Mouse (Mus musculus) forebrain, embryonic 12.5 days (tissue): ENCODE data around the gene Clgn. TPM values are rescaled to one million over a fixed set of nuclear protein-coding genes. Genes with fewer than 3 reads are reported as not detected.
A peak's percentile ranks its signal among the peaks of the same experiment; 100 is the strongest.

Experiments used
- ATAC-seq: fragments of 200-750 bp; cut with Nextera tagmentation; 2 replicates; pipeline ENCODE4 v1.8.0; 2017; ENCODE audit warnings: moderate TSS enrichment; ENCODE audit not compliant: low FRiP score
- H3K27ac ChIP-seq: fragments of 300-500 bp; sonication (generic); 2 replicates; pipeline ENCODE4 v1.5.1; 2016; ENCODE audit warnings: mild to moderate bottlenecking
- H3K27me3 ChIP-seq: fragments of 300-500 bp; sonication (generic); 2 replicates; pipeline ENCODE4 v1.6.1; 2016; ENCODE audit warnings: mild to moderate bottlenecking
- H3K36me3 ChIP-seq: fragments of 300-500 bp; sonication (generic); replicated peaks from 2 replicates; pipeline ENCODE4 v1.6.1; 2016; ENCODE audit warnings: mild to moderate bottlenecking
- H3K4me1 ChIP-seq: fragments of 300-500 bp; sonication (generic); 2 replicates; pipeline ENCODE4 v1.6.1; 2016
- H3K4me2 ChIP-seq: fragments of 300-500 bp; sonication (generic); 2 replicates; pipeline ENCODE4 v1.6.1; 2016; ENCODE audit warnings: mild to moderate bottlenecking, moderate library complexity
- H3K4me3 ChIP-seq: fragments of 300-500 bp; sonication (generic); replicated peaks from 2 replicates; pipeline ENCODE4 v1.5.1; 2016; ENCODE audit warnings: mild to moderate bottlenecking
- H3K9ac ChIP-seq: fragments of 300-500 bp; sonication (generic); 2 replicates; pipeline ENCODE4 v1.6.1; 2016; ENCODE audit warnings: mild to moderate bottlenecking
- H3K9me3 ChIP-seq: fragments of 300-500 bp; sonication (generic); 2 replicates; pipeline ENCODE4 v1.6.1; 2016
- WGBS: fragments of 180-500 bp; shearing (Covaris S2); methylation state at CpG from one replicate; pipeline ENCODE4 v1.1.7; 2016; 5-methylcytosine and 5-hydroxymethylcytosine counted together
- polyA plus RNA-seq: library from polyadenylated mRNA; unstranded; fragments of >200 nt; fragmentation: Nextera tagmentation; extraction: Ambion mirVana; gene quantifications from 2 replicates; pipeline ENCODE4 v1.2.1, GENCODE M21; 2016

Clgn gene
- 6.3 and 6.8 TPM in 2 replicates for polyA plus RNA-seq

GRCm38 (mm10) chr8:83389316-83390005 lies at the start of gene Clgn:
Gene Clgn (plus strand): TSS chr8:83389867.
- peak within 1 kb of the TSS; percentile 88 for H3K4me2 ChIP-seq
- no peaks in the 10 kb centered on the region for H3K9me3 ChIP-seq
- 4% methylated on average over 41 of the region's 41 CpGs for WGBS
- peak; percentile 94 for ATAC-seq
- no peaks in the 10 kb centered on the region for H3K36me3 ChIP-seq
- no peak within 1 kb of the TSS for H3K27ac ChIP-seq
- H3K9ac ChIP-seq = peak within 1 kb of the TSS; percentile 80
- H3K4me1 ChIP-seq = peaks cover 6% of the 10 kb centered on the region
- H3K4me3 ChIP-seq = peak within 1 kb of the TSS; percentile 72
- H3K27me3 ChIP-seq = peaks cover 23% of the 10 kb centered on the region

DNA sequence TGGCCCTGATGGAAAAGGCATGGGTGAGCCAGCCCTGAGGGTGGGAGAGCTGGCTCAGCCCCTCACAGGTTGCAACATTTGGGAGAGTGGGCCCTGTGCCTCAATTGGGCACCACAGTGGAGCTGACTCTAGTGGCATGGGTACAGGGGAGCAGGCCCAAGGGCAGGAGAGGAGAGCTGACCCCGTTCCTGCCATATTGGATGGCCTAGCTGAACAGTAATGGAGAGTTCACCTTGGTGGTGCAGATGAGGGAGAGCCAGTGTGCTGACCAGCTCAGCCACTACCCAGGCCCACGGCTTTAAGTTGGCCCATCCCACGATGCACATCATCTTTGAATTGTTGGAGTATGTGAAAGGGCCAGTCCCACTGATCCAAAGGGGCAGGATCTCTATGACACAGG lies 47.6 kb upstream of the Clgn start:
- H3K4me2 ChIP-seq = no peak overlapping the region
- no peaks in the 10 kb centered on the region for H3K36me3 ChIP-seq
- H3K27me3 ChIP-seq = no peaks in the 10 kb centered on the region
- no peak overlapping the region for H3K27ac ChIP-seq
- H3K4me3 ChIP-seq = no peak overlapping the region
- no peak overlapping the region for H3K9ac ChIP-seq
- H3K9me3 ChIP-seq = no peaks in the 10 kb centered on the region
- WGBS = 90% methylated on average over 3 of the region's 3 CpGs
- no peak for ATAC-seq
- no peaks in the 10 kb centered on the region for H3K4me1 ChIP-seq

GRCm38 (mm10) chr8:83342693-83343092 lies 47.0 kb upstream of the Clgn start:
- Histone ChIP-seq H3K9ac (no peak overlapping the region), H3K27ac (no peak overlapping the region), H3K27me3 (no peaks in the 10 kb centered on the region), H3K4me3 (no peak overlapping the region), H3K4me1 (no peaks in the 10 kb centered on the region), H3K4me2 (no peak overlapping the region), H3K9me3 (no peaks in the 10 kb centered on the region), H3K36me3 (no peaks in the 10 kb centered on the region)
- ATAC-seq = no peak

DNA sequence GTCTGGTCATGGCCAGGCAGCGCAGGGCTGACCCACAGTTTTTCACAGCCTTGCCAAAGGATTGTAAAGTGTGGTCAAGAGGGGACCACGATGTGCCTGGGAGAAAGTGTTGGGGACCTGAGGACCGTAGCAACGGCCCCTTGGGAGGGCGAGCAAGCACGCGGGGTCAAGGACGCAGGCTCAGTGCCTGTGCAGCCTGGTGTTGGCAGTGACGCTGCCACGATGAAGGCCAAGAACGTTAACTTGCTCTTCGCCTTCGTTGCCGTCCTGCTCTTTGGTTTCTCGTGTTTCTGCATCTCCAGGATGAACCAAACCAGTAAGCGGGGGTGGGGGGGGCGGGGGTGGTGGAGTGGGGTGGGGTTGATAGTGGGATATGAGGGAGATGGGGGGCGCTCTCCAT lies 41.4 kb upstream of the Clgn start, which contains the start of gene Mgat4d:
Gene Mgat4d, plus strand, starts transcription at position 209 of the 400 bp plus-strand sequence.
- no peaks in the 10 kb centered on the region for H3K9me3 ChIP-seq
- WGBS = 85% methylated on average over 18 of the region's 18 CpGs

DNA sequence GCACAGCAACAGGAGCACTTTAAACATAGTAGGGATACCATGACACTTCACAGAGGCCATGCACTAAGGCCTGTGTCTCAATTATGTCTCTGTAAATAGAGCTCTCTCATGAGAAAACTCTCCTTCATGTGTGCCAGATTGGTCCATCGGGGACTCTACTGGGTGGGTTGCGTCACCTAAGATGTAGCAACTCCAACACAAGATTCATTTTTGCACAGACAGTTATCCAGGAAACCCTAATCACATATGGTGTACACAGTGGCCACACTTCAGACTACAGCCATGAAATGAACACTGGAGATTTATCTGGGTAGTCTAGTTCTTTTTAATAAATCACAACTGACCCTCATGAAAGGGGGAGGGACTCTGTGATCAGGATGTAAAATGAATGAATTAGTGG lies 38.4 kb upstream of the Clgn start:
- Histone ChIP-seq H3K9ac (no peak overlapping the region), H3K27me3 (no peaks in the 10 kb centered on the region), H3K9me3 (no peaks in the 10 kb centered on the region), H3K4me3 (no peak overlapping the region), H3K36me3 (no peaks in the 10 kb centered on the region), H3K4me1 (no peaks in the 10 kb centered on the region), H3K4me2 (no peak overlapping the region), H3K27ac (no peak overlapping the region)
- 94% methylated on average over 2 of the region's 2 CpGs for WGBS
- ATAC-seq = no peak

More for the DNA sequence above, 41.4 kb upstream of the Clgn start, which contains the start of gene Mgat4d:
- no peaks in the 10 kb centered on the region for H3K36me3 ChIP-seq
- no peak within 1 kb of the TSS for H3K4me3 ChIP-seq
- H3K4me2 ChIP-seq = no peak within 1 kb of the TSS
- ATAC-seq = no peak
- no peaks in the 10 kb centered on the region for H3K4me1 ChIP-seq
- H3K27me3 ChIP-seq = no peaks in the 10 kb centered on the region
- H3K27ac ChIP-seq = no peak within 1 kb of the TSS
- no peak within 1 kb of the TSS for H3K9ac ChIP-seq

DNA sequence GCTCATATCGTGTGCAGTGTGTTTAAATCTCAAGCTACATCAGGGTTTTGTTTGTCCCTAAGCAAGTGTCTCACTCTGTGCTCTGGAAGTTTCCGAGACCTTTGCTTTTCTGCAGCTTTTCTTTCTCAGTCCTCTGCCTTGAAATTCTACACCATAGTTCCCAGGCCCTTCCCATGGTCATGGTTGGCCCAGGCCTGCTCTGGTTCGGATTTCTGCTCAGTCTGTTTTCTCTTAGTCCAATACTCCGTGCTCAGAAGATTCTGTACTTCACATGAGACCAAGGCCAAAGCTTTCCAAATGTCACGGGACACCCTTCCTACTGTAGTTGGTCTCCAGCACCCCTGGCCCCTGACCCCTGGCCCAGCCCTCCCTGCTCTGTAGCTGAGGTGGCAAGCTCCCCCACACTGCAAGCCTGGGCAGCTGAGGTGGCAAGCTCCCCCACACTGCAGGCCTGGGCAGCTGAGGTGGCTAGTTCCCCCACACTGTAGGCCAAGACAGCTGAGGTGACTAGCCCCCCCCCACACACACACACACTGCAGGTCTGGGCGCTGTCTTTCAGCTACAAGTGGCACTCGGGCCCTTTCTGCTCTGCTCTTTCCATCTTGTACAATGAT lies 26.4 kb upstream of the Clgn start:
- H3K36me3 ChIP-seq = no peaks in the 10 kb centered on the region
- WGBS = 72% methylated on average over 7 of the region's 7 CpGs
- no peak overlapping the region for H3K4me2 ChIP-seq
- H3K9ac ChIP-seq = no peak overlapping the region
- H3K4me1 ChIP-seq = no peaks in the 10 kb centered on the region
- no peaks in the 10 kb centered on the region for H3K9me3 ChIP-seq
- ATAC-seq = no peak
- H3K4me3 ChIP-seq = no peak overlapping the region
- H3K27me3 ChIP-seq = no peaks in the 10 kb centered on the region
- H3K27ac ChIP-seq = no peak overlapping the region

DNA sequence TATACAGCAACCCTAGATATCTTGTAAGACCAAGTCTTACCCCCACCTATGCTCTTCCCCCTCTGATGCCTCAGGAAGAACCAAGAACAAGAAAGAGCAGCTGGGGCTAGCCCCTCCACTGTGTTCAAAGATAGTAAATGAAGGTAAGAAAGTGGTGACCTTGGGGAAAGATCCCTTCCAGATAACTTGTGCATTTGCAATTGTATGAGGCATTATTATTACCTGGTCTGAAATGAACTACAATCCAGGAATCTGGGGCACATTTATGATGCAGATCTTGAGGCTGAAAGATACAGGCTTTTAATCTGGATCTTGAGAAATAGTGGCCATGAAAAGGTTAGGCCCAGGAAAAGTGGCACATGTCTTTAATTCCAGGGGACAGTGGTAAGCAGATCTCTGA lies 12.4 kb upstream of the Clgn start:
- no peak for ATAC-seq
- H3K36me3 ChIP-seq = no peaks in the 10 kb centered on the region
- H3K27ac ChIP-seq = no peak overlapping the region
- H3K9me3 ChIP-seq = no peaks in the 10 kb centered on the region
- no peak overlapping the region for H3K4me3 ChIP-seq
- no peak overlapping the region for H3K9ac ChIP-seq
- H3K4me2 ChIP-seq = no peak overlapping the region
- H3K4me1 ChIP-seq = no peaks in the 10 kb centered on the region
- no peaks in the 10 kb centered on the region for H3K27me3 ChIP-seq

GRCm38 (mm10) chr8:83380141-83380540 lies 9.5 kb upstream of the Clgn start:
- Histone ChIP-seq H3K27ac (no peak overlapping the region), H3K4me3 (no peak overlapping the region), H3K9ac (no peak overlapping the region), H3K9me3 (no peaks in the 10 kb centered on the region), H3K36me3 (no peaks in the 10 kb centered on the region), H3K4me1 (no peaks in the 10 kb centered on the region), H3K27me3 (no peaks in the 10 kb centered on the region), H3K4me2 (no peak overlapping the region)
- no peak for ATAC-seq
- 83% methylated on average over 4 of the region's 4 CpGs for WGBS

GRCm38 (mm10) chr8:83381016-83381415 lies 8.7 kb upstream of the Clgn start:
- H3K4me1 ChIP-seq = no peaks in the 10 kb centered on the region
- H3K27me3 ChIP-seq = no peaks in the 10 kb centered on the region
- 80% methylated on average over 2 of the region's 2 CpGs for WGBS
- no peak for ATAC-seq
- H3K9ac ChIP-seq = no peak overlapping the region
- H3K4me3 ChIP-seq = no peak overlapping the region
- H3K9me3 ChIP-seq = no peaks in the 10 kb centered on the region
- no peak overlapping the region for H3K27ac ChIP-seq
- H3K36me3 ChIP-seq = no peaks in the 10 kb centered on the region
- no peak overlapping the region for H3K4me2 ChIP-seq

GRCm38 (mm10) chr8:83382850-83383249 lies 6.8 kb upstream of the Clgn start:
- no peaks in the 10 kb centered on the region for H3K4me1 ChIP-seq
- 53% methylated on average over 2 of the region's 2 CpGs for WGBS
- no peak overlapping the region for H3K4me3 ChIP-seq
- H3K4me2 ChIP-seq = no peak overlapping the region
- ATAC-seq = no peak
- no peaks in the 10 kb centered on the region for H3K36me3 ChIP-seq
- H3K9me3 ChIP-seq = no peaks in the 10 kb centered on the region
- no peak overlapping the region for H3K9ac ChIP-seq
- 0 out of 2 replicates have a peak, but pooled peaks cover under 1% of the 10 kb centered on the region for H3K27me3 ChIP-seq
- H3K27ac ChIP-seq = no peak overlapping the region

DNA sequence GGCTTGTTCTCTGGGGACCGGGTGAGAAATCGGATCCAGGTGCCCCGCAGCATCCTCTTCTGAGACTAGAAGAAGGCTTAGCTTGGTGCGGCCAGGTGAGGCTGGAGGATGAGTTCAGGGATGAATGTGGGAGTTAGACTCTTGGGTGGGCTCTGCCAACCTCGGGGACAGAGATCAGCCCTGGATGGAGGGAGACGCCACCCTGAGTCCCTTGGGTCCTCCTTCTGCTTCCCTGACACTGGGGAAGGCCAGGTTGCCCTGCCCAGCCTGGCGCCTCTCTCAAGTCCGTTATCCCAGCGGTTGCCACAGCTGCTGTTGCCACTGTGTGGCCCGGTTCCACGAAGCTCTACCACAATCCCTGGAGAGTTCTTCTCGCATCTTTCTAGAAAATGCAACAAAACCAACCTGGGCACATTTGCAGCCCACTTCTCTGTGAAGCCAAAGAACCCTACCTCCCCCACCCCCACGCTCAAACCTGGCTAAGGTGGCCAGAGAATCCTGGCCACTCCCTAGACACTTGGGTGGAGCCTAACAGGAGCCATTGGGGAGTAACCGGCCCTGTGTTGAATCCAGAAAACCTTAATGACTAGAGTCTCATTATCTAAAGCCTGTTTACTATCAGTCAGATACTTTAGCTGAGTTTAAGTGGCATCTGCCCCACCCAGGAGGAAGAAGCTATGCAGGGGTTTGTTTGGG lies 487 bp downstream of the Clgn start:
- H3K36me3 ChIP-seq = no peaks in the 10 kb centered on the region
- H3K27me3 ChIP-seq = peaks cover 23% of the 10 kb centered on the region
- H3K4me1 ChIP-seq = peaks cover 6% of the 10 kb centered on the region
- ATAC-seq = peak; percentile 59; the same call in 1 of the 2 replicates
- H3K4me2 ChIP-seq = peak overlapping the region; percentile 88
- peak overlapping the region; percentile 72 for H3K4me3 ChIP-seq
- H3K9ac ChIP-seq = peak overlapping the region; percentile 80
- H3K9me3 ChIP-seq = no peaks in the 10 kb centered on the region
- whole genome bisulfite sequencing = 7% methylated on average over 14 of the region's 14 CpGs
- no peak overlapping the region for H3K27ac ChIP-seq

DNA sequence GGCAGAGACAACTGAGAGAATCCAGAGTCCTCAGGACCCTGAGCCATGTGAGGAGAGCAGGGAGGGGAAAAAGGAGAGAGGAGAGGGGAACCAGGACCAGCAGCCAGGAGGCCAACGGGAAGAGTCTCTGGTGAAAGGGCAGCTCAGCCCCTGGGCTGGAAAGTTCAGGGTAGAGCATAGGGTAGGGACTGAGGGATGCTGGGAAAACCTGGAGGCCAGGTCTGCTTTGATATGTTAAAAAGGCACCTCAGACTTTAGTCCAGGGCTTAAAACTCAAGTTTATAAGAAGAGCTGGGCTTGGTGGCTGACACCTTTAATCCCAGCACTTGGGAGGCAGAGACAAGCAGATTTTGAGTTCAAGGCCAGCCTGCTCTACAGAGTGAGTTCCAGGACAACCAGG lies 2.9 kb downstream of the Clgn start:
- Histone ChIP-seq H3K36me3 (no peaks in the 10 kb centered on the region), H3K9me3 (no peaks in the 10 kb centered on the region), H3K4me1 (peaks cover 6% of the 10 kb centered on the region), H3K4me3 (no peak overlapping the region), H3K9ac (no peak overlapping the region), H3K27ac (no peak overlapping the region), H3K4me2 (no peak overlapping the region), H3K27me3 (peaks cover 23% of the 10 kb centered on the region)
- ATAC-seq = no peak
- WGBS = 63% methylated on average over 1 of the region's 1 CpGs
